9 mouse cellular contexts compared by ENCODE assay signal in genomic region chr10:117916280-117916679, GRCm38 (mm10).
DNase-seq lines count a peak whose midpoint lies in the region; ATAC-seq and TF ChIP-seq lines count a peak whose summit lies in the region.
"Had no signal": no experiment of that assay in that cellular context is flagged by ENCODE, and none has a peak within 500 bp of the region (broad histone marks: within the 10 kb centered on the region; RNA-seq: fewer than 3 reads in every experiment).

No protein-coding gene starts in this region.

- no peak overlapping the region for H3K4me2 ChIP-seq in heart, postnatal 0 days (ENCODE audit: low read depth, low read length)
- H3K4me2 ChIP-seq in lung, embryonic 15.5 days: no peak overlapping the region
- H3K4me2 ChIP-seq: embryonic facial prominence, embryonic 12.5 days had no signal

- no peak overlapping the region for H3K9ac ChIP-seq in heart, postnatal 0 days (replicated peaks; ENCODE audit: low read depth, low read length)
- no peak overlapping the region for H3K9ac ChIP-seq in lung, embryonic 15.5 days
- H3K9ac ChIP-seq: embryonic facial prominence, embryonic 12.5 days had no signal

- ATAC-seq in heart, postnatal 0 days (ENCODE audit: insufficient read depth, low read depth): no peak
- ATAC-seq in lung, embryonic 15.5 days (ENCODE audit: borderline replicate concordance, extremely low read depth, low FRiP score, low TSS enrichment): peak; percentile 52; the same call in 1 of the 2 replicates

- 48% methylated on average over 7 of the region's 7 CpGs for WGBS in heart, postnatal 0 days
- 30% methylated on average over 7 of the region's 7 CpGs for WGBS in lung, embryonic 15.5 days
- 71% methylated on average over 7 of the region's 7 CpGs for WGBS in midbrain, embryonic 10.5 days

- DNase-seq in heart, postnatal 0 days (ENCODE audit: low spot score): peak; percentile 22
- no peak for DNase-seq in heart, postnatal 4 days
- DNase-seq in CD4-positive helper T cell, adult 2 months (ENCODE audit: low read depth, low spot score): peak; percentile 75
- peak; percentile 27 for DNase-seq in adrenal gland, postnatal 14 days
- no peak for DNase-seq in midbrain, embryonic 10.5 days (ENCODE audit: low spot score)
- DNase-seq in spleen, postnatal 4 days (ENCODE audit: low spot score in 2 of 2): no peak
- DNase-seq in cerebellum, adult 9-11 months: no peak

- no peaks in the 10 kb centered on the region for H3K4me1 ChIP-seq in heart, postnatal 0 days (ENCODE audit: control insufficient read depth, insufficient read depth)
- H3K4me1 ChIP-seq in lung, embryonic 15.5 days: no peaks in the 10 kb centered on the region
- no peaks in the 10 kb centered on the region for H3K4me1 ChIP-seq in midbrain, embryonic 10.5 days
- H3K4me1 ChIP-seq: embryonic facial prominence, embryonic 12.5 days had no signal

- no peak for TF ChIP-seq CTCF in heart, postnatal 0 days (IDR thresholded peaks at IDR 0.05; ENCODE audit: low read depth)

- H3K4me3 ChIP-seq in heart, postnatal 0 days (ENCODE audit: low read depth, low read length): no peak overlapping the region
- no peak overlapping the region for H3K4me3 ChIP-seq in lung, embryonic 15.5 days
- no peak overlapping the region for H3K4me3 ChIP-seq in midbrain, embryonic 10.5 days
- H3K4me3 ChIP-seq: embryonic facial prominence, embryonic 12.5 days had no signal

- H3K27ac ChIP-seq in heart, postnatal 0 days (ENCODE audit: low read depth): no peak overlapping the region
- H3K27ac ChIP-seq in lung, embryonic 15.5 days: no peak overlapping the region
- H3K27ac ChIP-seq in midbrain, embryonic 10.5 days (replicated peaks): no peak overlapping the region
- H3K27ac ChIP-seq: embryonic facial prominence, embryonic 12.5 days had no signal

- TF ChIP-seq EP300 in heart, postnatal 0 days (IDR thresholded peaks at IDR 0.05; ENCODE audit: low read depth): no peak

- H3K36me3 ChIP-seq in heart, postnatal 0 days (replicated peaks; ENCODE audit: control insufficient read depth, insufficient read depth, low read length): no peaks in the 10 kb centered on the region
- no peaks in the 10 kb centered on the region for H3K36me3 ChIP-seq in lung, embryonic 15.5 days
- no peaks in the 10 kb centered on the region for H3K36me3 ChIP-seq in midbrain, embryonic 10.5 days
- H3K36me3 ChIP-seq: embryonic facial prominence, embryonic 12.5 days had no signal

- H3K9me3 ChIP-seq in heart, postnatal 0 days (replicated peaks; ENCODE audit: control insufficient read depth, low read length): no peaks in the 10 kb centered on the region
- H3K9me3 ChIP-seq in lung, embryonic 15.5 days: no peaks in the 10 kb centered on the region
- no peaks in the 10 kb centered on the region for H3K9me3 ChIP-seq in midbrain, embryonic 10.5 days (replicated peaks)
- H3K9me3 ChIP-seq: embryonic facial prominence, embryonic 12.5 days had no signal

- H3K27me3 ChIP-seq in heart, postnatal 0 days (ENCODE audit: control insufficient read depth, insufficient read depth, low read length): no peaks in the 10 kb centered on the region
- no peaks in the 10 kb centered on the region for H3K27me3 ChIP-seq in lung, embryonic 15.5 days
- H3K27me3 ChIP-seq in midbrain, embryonic 10.5 days (ENCODE audit: low read depth, poor library complexity, severe bottlenecking): no peaks in the 10 kb centered on the region
- H3K27me3 ChIP-seq: embryonic facial prominence, embryonic 12.5 days had no signal

Comparison
In these comparisons a context has a peak if more than half of its experiments do, and no peak if none do; other contexts are left out.
1. DNase-seq: peak in heart, postnatal 0 days (single experiment), CD4-positive helper T cell, adult 2 months (single experiment) and adrenal gland, postnatal 14 days (single experiment); none in heart, postnatal 4 days (single experiment), midbrain, embryonic 10.5 days (single experiment), spleen, postnatal 4 days (0 of 2) and cerebellum, adult 9-11 months (single experiment).